Mouse (Mus musculus): ENCODE measurements around the gene Tmem269. TPM values are rescaled to one million over a fixed set of nuclear protein-coding genes. Genes with fewer than 3 reads are reported as not detected.

Tmem269 gene
- not detected in 2 replicates for polyA plus RNA-seq (2015; fragmentation: Nextera tagmentation; extraction: Ambion mirVana)

GRCm38 (mm10) chr4:119218169-119218568 is at the start of gene Tmem269:
Gene Tmem269, minus strand, starts transcription at chr4:119218217.
- peak; percentile 57; the same call in 1 of the 2 replicates for ATAC-seq (ENCODE audit: insufficient read depth)

DNA sequence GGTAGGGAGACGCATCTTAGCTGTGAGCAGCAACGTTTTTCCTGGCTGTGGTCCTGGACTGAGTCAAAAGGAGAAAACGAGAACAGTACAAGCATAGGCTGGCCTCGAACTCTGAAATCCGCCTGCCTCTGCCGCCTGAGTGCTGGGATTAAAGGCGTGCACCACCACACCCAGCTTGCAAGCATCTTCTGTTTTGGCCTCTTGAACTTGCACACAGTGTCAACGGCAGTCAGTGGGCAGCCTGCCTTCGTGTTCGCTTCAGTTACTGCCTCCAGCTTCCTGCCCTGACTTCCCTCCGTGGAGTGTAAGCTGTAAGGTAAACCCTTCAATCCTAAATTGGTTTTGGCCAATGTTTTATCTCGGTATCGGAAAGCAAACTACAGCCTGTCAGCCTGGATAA is 48.6 kb upstream of the Tmem269 start:
- H3K4me3 ChIP-seq (replicated peaks) = no peak overlapping the region
- 54% methylated on average over 13 of the region's 13 CpGs for WGBS (ENCODE audit: insufficient replicate concordance)
- no peak overlapping the region for H3K9ac ChIP-seq
- H3K4me2 ChIP-seq = no peak overlapping the region
- no peak overlapping the region for H3K27ac ChIP-seq (replicated peaks)
- 0 out of 2 replicates have a peak, but pooled peaks cover 3% of the 10 kb centered on the region for H3K27me3 ChIP-seq
- no peaks in the 10 kb centered on the region; the same call in 1 of the 2 replicates for H3K4me1 ChIP-seq (replicated peaks)
- peaks cover 13% of the 10 kb centered on the region for H3K36me3 ChIP-seq (replicated peaks)
- H3K9me3 ChIP-seq (replicated peaks) = no peaks in the 10 kb centered on the region
- no peak for ATAC-seq (ENCODE audit: insufficient read depth)

More at GRCm38 (mm10) chr4:119218169-119218568, at the start of gene Tmem269:
- Histone ChIP-seq H3K4me1 (replicated peaks) (0 out of 2 replicates have a peak, but pooled peaks cover 3% of the 10 kb centered on the region), H3K9me3 (replicated peaks) (no peaks in the 10 kb centered on the region), H3K27ac (replicated peaks) (no peak within 1 kb of the TSS), H3K4me2 (no peak within 1 kb of the TSS), H3K4me3 (replicated peaks) (no peak within 1 kb of the TSS), H3K9ac (no peak within 1 kb of the TSS), H3K36me3 (replicated peaks) (no peaks in the 10 kb centered on the region), H3K27me3 (peaks cover 28% of the 10 kb centered on the region)
- WGBS (ENCODE audit: insufficient replicate concordance) = 12% methylated on average over 11 of the region's 11 CpGs

GRCm38 (mm10) chr4:119263459-119263858 is 45.4 kb upstream of the Tmem269 start:
- Histone ChIP-seq H3K9ac (no peak overlapping the region), H3K4me1 (replicated peaks) (0 out of 2 replicates have a peak, but pooled peaks cover 6% of the 10 kb centered on the region), H3K4me3 (replicated peaks) (no peak overlapping the region), H3K36me3 (replicated peaks) (no peaks in the 10 kb centered on the region), H3K27me3 (0 out of 2 replicates have a peak, but pooled peaks cover 4% of the 10 kb centered on the region), H3K9me3 (replicated peaks) (no peaks in the 10 kb centered on the region), H3K4me2 (no peak overlapping the region), H3K27ac (replicated peaks) (no peak overlapping the region)
- no peak for ATAC-seq (ENCODE audit: insufficient read depth)
- 57% methylated on average over 3 of the region's 3 CpGs for WGBS (ENCODE audit: insufficient replicate concordance)

DNA sequence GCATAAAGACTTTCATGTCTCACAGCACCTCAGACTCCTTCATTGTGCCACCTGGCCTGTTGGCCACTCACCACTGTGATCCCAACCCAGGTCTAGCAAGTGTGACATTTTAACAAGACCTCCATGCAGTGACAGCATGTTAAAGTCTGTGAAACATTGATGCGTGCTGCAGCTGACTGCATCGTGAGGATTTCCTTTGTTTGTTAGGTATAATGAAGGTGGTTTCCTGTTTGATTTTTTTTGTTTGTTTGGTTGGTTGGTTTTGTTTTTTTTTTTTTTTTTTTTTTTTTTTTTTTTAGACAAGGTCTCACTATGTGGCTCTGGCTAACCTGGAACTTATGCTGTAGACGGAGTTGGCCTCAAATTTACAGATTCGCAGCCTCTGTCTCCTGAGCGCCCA is 44.5 kb upstream of the Tmem269 start:
- Histone ChIP-seq H3K27me3 (0 out of 2 replicates have a peak, but pooled peaks cover 4% of the 10 kb centered on the region), H3K9me3 (replicated peaks) (no peaks in the 10 kb centered on the region), H3K27ac (replicated peaks) (no peak overlapping the region), H3K36me3 (replicated peaks) (no peaks in the 10 kb centered on the region), H3K4me3 (replicated peaks) (no peak overlapping the region), H3K9ac (no peak overlapping the region), H3K4me2 (no peak overlapping the region), H3K4me1 (replicated peaks) (0 out of 2 replicates have a peak, but pooled peaks cover 6% of the 10 kb centered on the region)
- 75% methylated on average over 5 of the region's 5 CpGs for WGBS (ENCODE audit: insufficient replicate concordance)
- no peak for ATAC-seq (ENCODE audit: insufficient read depth)

DNA sequence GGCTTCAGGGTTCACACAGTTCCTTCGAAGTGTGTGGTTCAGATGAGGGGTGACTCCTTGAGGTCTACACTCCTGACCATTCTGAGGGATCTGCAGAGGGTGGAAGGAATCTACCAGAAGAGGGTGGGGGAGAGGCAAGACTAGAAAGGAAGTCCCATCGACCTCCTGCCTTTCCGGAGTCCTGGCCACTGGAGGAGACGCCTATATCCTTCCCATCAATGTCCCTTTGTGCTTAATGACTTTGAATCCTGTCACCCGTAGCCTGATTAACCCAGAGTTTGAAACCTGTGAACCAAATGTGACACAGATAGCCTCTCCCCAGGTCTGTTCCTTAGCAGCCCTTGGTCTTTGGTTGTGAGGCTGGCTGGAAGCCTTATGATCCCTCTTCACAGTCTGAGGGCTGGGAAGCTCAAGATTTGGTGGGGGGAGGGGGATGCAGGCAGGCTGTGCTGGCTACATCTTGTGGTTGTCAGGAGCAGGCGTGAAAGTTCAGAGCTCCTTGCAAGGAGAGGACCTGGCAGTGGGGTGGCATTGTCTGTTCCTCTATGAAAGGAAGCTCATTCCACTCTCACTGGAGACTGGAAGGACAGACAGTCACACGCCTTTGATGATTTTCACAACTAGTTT is 43.2 kb upstream of the Tmem269 start:
- ATAC-seq (ENCODE audit: insufficient read depth) = no peak
- H3K27me3 ChIP-seq = 0 out of 2 replicates have a peak, but pooled peaks cover 4% of the 10 kb centered on the region
- no peak overlapping the region for H3K4me2 ChIP-seq
- no peak overlapping the region for H3K27ac ChIP-seq (replicated peaks)
- 33% methylated on average over 7 of the region's 7 CpGs for WGBS (ENCODE audit: insufficient replicate concordance)
- no peaks in the 10 kb centered on the region for H3K9me3 ChIP-seq (replicated peaks)
- H3K36me3 ChIP-seq (replicated peaks) = no peaks in the 10 kb centered on the region
- no peak overlapping the region for H3K4me3 ChIP-seq (replicated peaks)
- H3K9ac ChIP-seq = no peak overlapping the region
- 0 out of 2 replicates have a peak, but pooled peaks cover 6% of the 10 kb centered on the region for H3K4me1 ChIP-seq (replicated peaks)

- Histone ChIP-seq H3K27me3 (0 out of 2 replicates have a peak, but pooled peaks cover 4% of the 10 kb centered on the region), H3K4me1 (replicated peaks) (0 out of 2 replicates have a peak, but pooled peaks cover 6% of the 10 kb centered on the region), H3K4me2 (no peak overlapping the region), H3K9me3 (replicated peaks) (no peaks in the 10 kb centered on the region), H3K27ac (replicated peaks) (no peak overlapping the region), H3K36me3 (replicated peaks) (no peaks in the 10 kb centered on the region), H3K9ac (no peak overlapping the region), H3K4me3 (replicated peaks) (no peak overlapping the region)
- peak; percentile 45; the same call in 1 of the 2 replicates for ATAC-seq (ENCODE audit: insufficient read depth)
- 66% methylated on average over 15 of the region's 15 CpGs for WGBS (ENCODE audit: insufficient replicate concordance)
Measured at GRCm38 (mm10) chr4:119259344-119260254, 41.6 kb upstream of the Tmem269 start.

DNA sequence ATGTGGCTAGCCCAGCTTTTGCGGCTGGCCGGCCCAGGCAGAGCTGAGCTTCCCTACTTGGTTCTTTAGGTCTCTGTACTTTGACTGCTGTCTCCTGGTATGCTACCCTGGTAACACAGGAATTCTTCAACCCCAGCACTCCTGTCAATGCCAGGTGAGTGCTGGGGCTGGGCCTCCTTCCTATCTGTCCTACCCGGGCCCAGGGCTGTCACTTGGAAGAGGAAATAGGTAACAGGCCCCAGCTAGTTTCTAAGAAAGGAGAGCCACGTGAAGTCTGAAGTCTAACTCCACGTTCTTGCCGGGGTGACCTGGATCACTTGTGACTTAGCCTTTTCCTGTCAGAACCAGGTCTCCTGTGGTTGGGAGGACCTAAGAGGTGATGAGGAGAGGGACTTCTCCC is 39.1 kb upstream of the Tmem269 start:
- Histone ChIP-seq H3K36me3 (replicated peaks) (no peaks in the 10 kb centered on the region), H3K4me1 (replicated peaks) (0 out of 2 replicates have a peak, but pooled peaks cover 6% of the 10 kb centered on the region), H3K9ac (no peak overlapping the region), H3K27ac (replicated peaks) (no peak overlapping the region), H3K9me3 (replicated peaks) (no peaks in the 10 kb centered on the region), H3K4me2 (no peak overlapping the region), H3K4me3 (replicated peaks) (no peak overlapping the region), H3K27me3 (0 out of 2 replicates have a peak, but pooled peaks cover 4% of the 10 kb centered on the region)
- WGBS (ENCODE audit: insufficient replicate concordance) = 56% methylated on average over 6 of the region's 6 CpGs
- ATAC-seq (ENCODE audit: insufficient read depth) = no peak

GRCm38 (mm10) chr4:119255351-119255750 is 37.3 kb upstream of the Tmem269 start, which contains the start of gene Cldn19:
Gene Cldn19, plus strand, starts transcription at chr4:119255414.
- Histone ChIP-seq H3K9me3 (replicated peaks) (no peaks in the 10 kb centered on the region), H3K27me3 (no peaks in the 10 kb centered on the region), H3K4me3 (replicated peaks) (no peak within 1 kb of the TSS), H3K27ac (replicated peaks) (no peak within 1 kb of the TSS), H3K9ac (no peak within 1 kb of the TSS), H3K4me1 (replicated peaks) (0 out of 2 replicates have a peak, but pooled peaks cover 6% of the 10 kb centered on the region), H3K36me3 (replicated peaks) (no peaks in the 10 kb centered on the region), H3K4me2 (no peak within 1 kb of the TSS)
- 73% methylated on average over 12 of the region's 12 CpGs for WGBS (ENCODE audit: insufficient replicate concordance)
- ATAC-seq (ENCODE audit: insufficient read depth) = no peak

- Histone ChIP-seq H3K9me3 (replicated peaks) (no peaks in the 10 kb centered on the region), H3K4me2 (no peak overlapping the region), H3K27me3 (no peaks in the 10 kb centered on the region), H3K4me1 (replicated peaks) (0 out of 2 replicates have a peak, but pooled peaks cover under 1% of the 10 kb centered on the region), H3K4me3 (replicated peaks) (no peak overlapping the region), H3K9ac (no peak overlapping the region), H3K27ac (replicated peaks) (no peak overlapping the region), H3K36me3 (replicated peaks) (no peaks in the 10 kb centered on the region)
- 45% methylated on average over 9 of the region's 9 CpGs for WGBS (ENCODE audit: insufficient replicate concordance)
- no peak for ATAC-seq (ENCODE audit: insufficient read depth)
Measured at GRCm38 (mm10) chr4:119254012-119254618, 36.1 kb upstream of the Tmem269 start.

DNA sequence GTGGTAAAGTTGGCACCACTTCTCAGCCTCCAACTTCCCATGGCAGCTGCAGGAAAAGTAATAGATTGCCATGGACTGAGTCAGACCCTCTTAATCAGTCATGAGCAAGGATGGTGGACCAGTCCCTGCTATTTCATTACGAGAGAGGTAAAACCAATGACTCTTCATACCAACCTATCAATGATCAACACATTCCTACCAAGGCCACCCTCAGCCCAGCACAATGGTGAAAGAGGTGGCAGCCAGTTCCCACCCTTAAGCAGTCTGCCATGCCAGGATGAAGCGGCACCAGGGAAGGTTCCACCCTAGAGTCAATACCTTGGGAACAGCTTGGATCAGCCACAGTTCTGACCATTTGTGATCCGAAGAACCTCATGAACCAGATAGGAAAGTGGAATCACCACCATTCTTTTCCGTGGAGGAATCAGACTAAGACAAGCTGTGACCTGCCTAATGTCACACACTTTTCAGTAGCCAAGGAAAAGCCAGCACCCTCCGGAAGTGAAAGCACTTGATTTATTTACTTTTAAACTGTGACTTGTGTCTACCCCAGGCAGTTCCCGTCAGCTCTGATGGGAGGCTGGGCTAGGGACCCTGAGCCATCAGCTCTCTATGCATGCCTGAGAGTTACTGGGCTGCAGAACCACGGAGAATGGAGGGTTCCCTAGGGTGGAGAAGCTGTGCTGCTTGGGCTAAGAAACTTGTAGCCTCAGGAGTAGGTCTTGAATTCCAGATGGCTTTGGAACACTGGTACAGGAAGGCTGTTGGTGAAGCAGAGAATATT is 34.2 kb upstream of the Tmem269 start:
- H3K4me1 ChIP-seq (replicated peaks) = no peaks in the 10 kb centered on the region
- WGBS (ENCODE audit: insufficient replicate concordance) = 42% methylated on average over 7 of the region's 7 CpGs
- no peak for ATAC-seq (ENCODE audit: insufficient read depth)
- no peaks in the 10 kb centered on the region for H3K9me3 ChIP-seq (replicated peaks)
- H3K4me2 ChIP-seq = no peak overlapping the region
- H3K36me3 ChIP-seq (replicated peaks) = no peaks in the 10 kb centered on the region; the same call in 1 of the 2 replicates
- no peak overlapping the region for H3K9ac ChIP-seq
- no peak overlapping the region for H3K4me3 ChIP-seq (replicated peaks)
- H3K27me3 ChIP-seq = no peaks in the 10 kb centered on the region
- H3K27ac ChIP-seq (replicated peaks) = no peak overlapping the region

Data from liver, embryonic 15.5 days (tissue).